Mouse (Mus musculus) liver, postnatal 0 days (tissue): ENCODE measurements around the gene Ctf1.

ENCODE experiments used
- CTCF ChIP-seq: sonication (generic); IDR thresholded peaks from 2 replicates; pipeline ENCODE4 v1.5.1; 2016; ENCODE audit warnings: antibody characterized with exemption, low read depth
- EP300 ChIP-seq: IDR thresholded peaks from 2 replicates; pipeline ENCODE4 v1.6.1; 2016; ENCODE audit warnings: antibody characterized with exemption, low read depth, mild to moderate bottlenecking

GRCm38 (mm10) chr7:127744366-127745045 lies 32.0 kb downstream of the Ctf1 start, which contains the start of gene Fbxl19:
- TF ChIP-seq CTCF (peak; percentile 75), EP300 (no peak)
